Mouse (Mus musculus): ENCODE measurements around the gene Fibp. TPM values are rescaled to one million over a fixed set of nuclear protein-coding genes. Genes with fewer than 3 reads are reported as not detected.

The Fibp gene
- polyA plus RNA-seq, 1 experiment, result 122 TPM

DNA sequence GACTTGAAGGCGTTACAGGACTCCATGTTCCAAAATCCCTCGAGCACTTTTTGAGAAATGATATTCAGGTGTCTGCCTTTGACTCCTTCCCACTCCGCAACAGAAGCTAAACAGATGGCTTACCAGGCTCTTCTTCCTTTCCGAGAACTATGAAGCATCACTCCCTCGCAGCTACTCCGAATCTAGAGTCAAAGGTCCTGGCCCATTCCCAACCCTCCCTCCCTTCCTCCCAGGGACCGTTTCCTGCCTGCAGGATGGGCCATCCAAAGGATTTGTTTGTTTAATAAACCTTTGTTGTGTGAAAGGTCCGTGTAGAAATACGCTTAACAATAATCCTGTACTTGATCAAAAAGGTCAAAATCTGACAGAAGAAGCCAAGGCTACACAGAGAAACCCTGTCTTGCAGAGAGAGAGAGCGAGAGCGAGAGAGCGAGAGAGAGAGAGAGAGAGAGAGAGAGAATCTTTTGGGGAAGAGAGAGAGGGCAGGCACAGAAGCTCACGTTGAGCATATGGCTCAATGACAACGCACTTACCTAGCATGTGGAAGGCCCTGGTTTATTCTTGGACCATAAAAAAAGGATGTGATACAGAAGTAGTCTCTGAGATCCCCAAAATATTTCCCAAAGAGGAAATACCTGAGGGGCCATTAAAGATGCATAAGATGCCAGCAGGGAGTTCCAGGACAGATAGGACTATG lies 2.5 kb upstream of the Fibp start, which contains the start of gene Ccdc85b:
TSS of gene Ccdc85b (minus strand) at position 149 of the 697 bp plus-strand sequence.
- H3K79me2 ChIP-seq (ENCODE audit: control insufficient read depth, insufficient read depth), result peaks cover 51% of the 10 kb centered on the region
- no peak for TF ChIP-seq MAX (IDR thresholded peaks at IDR 0.05; ENCODE audit: low read depth)
- no peak for TF ChIP-seq USF1 (IDR thresholded peaks at IDR 0.05; ENCODE audit: low read depth)
- TF ChIP-seq CEBPB (IDR thresholded peaks at IDR 0.05; ENCODE audit: insufficient read depth, poor library complexity, severe bottlenecking), result no peak
- no peak for TF ChIP-seq TCF3 (IDR thresholded peaks at IDR 0.05; ENCODE audit: insufficient read length, low read depth)
- TF ChIP-seq SRF (IDR thresholded peaks at IDR 0.05; ENCODE audit: control insufficient read depth, insufficient read length, low read depth), result no peak
- no peak for TF ChIP-seq MYOD1 (IDR thresholded peaks at IDR 0.05; ENCODE audit: control insufficient read depth in 1 of 3, insufficient read length in 2 of 3, low read depth in 2 of 3)
- no peak for TF ChIP-seq TCF12 (IDR thresholded peaks at IDR 0.05; ENCODE audit: insufficient read depth, poor library complexity, severe bottlenecking)
- TF ChIP-seq POLR2A (IDR thresholded peaks at IDR 0.05; ENCODE audit: insufficient read length, low read depth), result no peak
- H3K27me3 ChIP-seq (ENCODE audit: control insufficient read depth, insufficient read depth, insufficient read length), result no peaks in the 10 kb centered on the region
- peaks cover 7% of the 10 kb centered on the region for H3K36me3 ChIP-seq (ENCODE audit: control insufficient read depth, insufficient read depth)
- peak within 1 kb of the TSS; percentile 48 for H3K4me3 ChIP-seq
- peak within 1 kb of the TSS; percentile 93 for H3K4me2 ChIP-seq (ENCODE audit: low read depth)
- peak within 1 kb of the TSS; percentile 63 for H3ac ChIP-seq (ENCODE audit: control insufficient read depth, insufficient read length)

- H3K27me3 ChIP-seq (ENCODE audit: control insufficient read depth, insufficient read depth, insufficient read length), result no peaks in the 10 kb centered on the region
- H3K36me3 ChIP-seq (ENCODE audit: control insufficient read depth, insufficient read depth), result peaks cover 5% of the 10 kb centered on the region
- no peak overlapping the region for H3ac ChIP-seq (ENCODE audit: control insufficient read depth, insufficient read length)
- no peak overlapping the region for H3K4me3 ChIP-seq
- H3K79me2 ChIP-seq (ENCODE audit: control insufficient read depth, insufficient read depth), result peaks cover 42% of the 10 kb centered on the region
- TF ChIP-seq POLR2A (IDR thresholded peaks at IDR 0.05; ENCODE audit: insufficient read length, low read depth), result no peak
- no peak for TF ChIP-seq TCF3 (IDR thresholded peaks at IDR 0.05; ENCODE audit: insufficient read length, low read depth)
- TF ChIP-seq E2F4 (IDR thresholded peaks at IDR 0.05; ENCODE audit: insufficient read depth), result no peak
- TF ChIP-seq TCF12 (IDR thresholded peaks at IDR 0.05; ENCODE audit: insufficient read depth, poor library complexity, severe bottlenecking), result no peak
- no peak for TF ChIP-seq REST (IDR thresholded peaks at IDR 0.05; ENCODE audit: insufficient read depth, insufficient read length)
- no peak for TF ChIP-seq CEBPB (IDR thresholded peaks at IDR 0.05; ENCODE audit: insufficient read depth, poor library complexity, severe bottlenecking)
- peak overlapping the region; percentile 96 for H3K4me2 ChIP-seq (ENCODE audit: low read depth)
Observed at GRCm38 (mm10) chr19:5459019-5459418, 1.4 kb upstream of the Fibp start.

GRCm38 (mm10) chr19:5459896-5460295 lies 519 bp upstream of the Fibp start:
- H3K36me3 ChIP-seq (ENCODE audit: control insufficient read depth, insufficient read depth), result peaks cover 6% of the 10 kb centered on the region
- peaks cover 34% of the 10 kb centered on the region for H3K79me2 ChIP-seq (ENCODE audit: control insufficient read depth, insufficient read depth)
- peak overlapping the region; percentile 96 for H3K4me2 ChIP-seq (ENCODE audit: low read depth)
- TF ChIP-seq CEBPB (IDR thresholded peaks at IDR 0.05; ENCODE audit: insufficient read depth, poor library complexity, severe bottlenecking), result no peak
- no peak for TF ChIP-seq MYOD1 (IDR thresholded peaks at IDR 0.05; ENCODE audit: control insufficient read depth in 1 of 3, insufficient read length in 2 of 3, low read depth in 2 of 3)
- no peak for TF ChIP-seq TCF12 (IDR thresholded peaks at IDR 0.05; ENCODE audit: insufficient read depth, poor library complexity, severe bottlenecking)
- no peak for TF ChIP-seq MYOG (IDR thresholded peaks at IDR 0.05; ENCODE audit: control insufficient read depth in 1 of 3, insufficient read depth in 1 of 3, insufficient read length in 2 of 3, low read depth in 2 of 3)
- TF ChIP-seq REST (IDR thresholded peaks at IDR 0.05; ENCODE audit: insufficient read depth, insufficient read length), result no peak
- TF ChIP-seq MAX (IDR thresholded peaks at IDR 0.05; ENCODE audit: low read depth), result no peak
- no peak for TF ChIP-seq TCF3 (IDR thresholded peaks at IDR 0.05; ENCODE audit: insufficient read length, low read depth)
- no peak for TF ChIP-seq SRF (IDR thresholded peaks at IDR 0.05; ENCODE audit: control insufficient read depth, insufficient read length, low read depth)
- H3K4me3 ChIP-seq, result peak overlapping the region; percentile 94
- no peaks in the 10 kb centered on the region for H3K27me3 ChIP-seq (ENCODE audit: control insufficient read depth, insufficient read depth, insufficient read length)
- H3ac ChIP-seq (ENCODE audit: control insufficient read depth, insufficient read length), result peak overlapping the region; percentile 72

GRCm38 (mm10) chr19:5461411-5461810 lies 996 bp downstream of the Fibp start:
- peak overlapping the region; percentile 72 for H3ac ChIP-seq (ENCODE audit: control insufficient read depth, insufficient read length)
- peak overlapping the region; percentile 94 for H3K4me3 ChIP-seq
- peaks cover 18% of the 10 kb centered on the region for H3K36me3 ChIP-seq (ENCODE audit: control insufficient read depth, insufficient read depth)
- H3K4me2 ChIP-seq (ENCODE audit: low read depth), result peak overlapping the region; percentile 84
- TF ChIP-seq POLR2AphosphoS2 (IDR thresholded peaks at IDR 0.05; ENCODE audit: insufficient read length, low read depth), result no peak
- TF ChIP-seq SRF (IDR thresholded peaks at IDR 0.05; ENCODE audit: control insufficient read depth, insufficient read length, low read depth), result no peak
- no peak for TF ChIP-seq CEBPB (IDR thresholded peaks at IDR 0.05; ENCODE audit: insufficient read depth, poor library complexity, severe bottlenecking)
- no peak for TF ChIP-seq MYOG (IDR thresholded peaks at IDR 0.05; ENCODE audit: control insufficient read depth in 1 of 3, insufficient read depth in 1 of 3, insufficient read length in 2 of 3, low read depth in 2 of 3)
- no peak for TF ChIP-seq TCF12 (IDR thresholded peaks at IDR 0.05; ENCODE audit: insufficient read depth, poor library complexity, severe bottlenecking)
- TF ChIP-seq USF1 (IDR thresholded peaks at IDR 0.05; ENCODE audit: low read depth), result no peak
- TF ChIP-seq E2F4 (IDR thresholded peaks at IDR 0.05; ENCODE audit: insufficient read depth), result no peak
- no peak for TF ChIP-seq MYOD1 (IDR thresholded peaks at IDR 0.05; ENCODE audit: control insufficient read depth in 1 of 3, insufficient read length in 2 of 3, low read depth in 2 of 3)
- TF ChIP-seq POLR2A (IDR thresholded peaks at IDR 0.05; ENCODE audit: insufficient read length, low read depth), result no peak
- TF ChIP-seq TCF3 (IDR thresholded peaks at IDR 0.05; ENCODE audit: insufficient read length, low read depth), result no peak
- no peaks in the 10 kb centered on the region for H3K27me3 ChIP-seq (ENCODE audit: control insufficient read depth, insufficient read depth, insufficient read length)
- peaks cover 18% of the 10 kb centered on the region for H3K79me2 ChIP-seq (ENCODE audit: control insufficient read depth, insufficient read depth)

DNA sequence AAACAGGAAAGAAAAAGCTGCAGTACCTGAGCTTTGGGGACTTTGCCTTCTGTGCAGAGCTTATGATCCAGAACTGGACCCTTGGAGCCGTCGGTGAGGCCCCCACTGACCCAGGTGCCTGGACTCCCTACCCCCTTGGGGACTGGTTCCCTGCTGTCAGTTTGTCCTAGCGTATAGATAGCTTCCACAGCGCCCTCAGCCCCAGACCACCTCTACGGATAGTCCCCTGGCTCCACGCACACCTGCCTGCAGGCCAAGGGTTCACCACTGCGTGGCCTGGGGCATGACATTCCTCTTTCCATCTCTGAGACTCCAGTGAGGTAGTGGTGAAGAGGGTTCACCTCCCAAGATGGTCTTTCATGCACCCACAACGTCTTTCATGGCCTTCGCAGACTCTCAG lies 2.8 kb downstream of the Fibp start:
- H3K79me2 ChIP-seq (ENCODE audit: control insufficient read depth, insufficient read depth), result peaks cover 16% of the 10 kb centered on the region
- H3ac ChIP-seq (ENCODE audit: control insufficient read depth, insufficient read length), result no peak overlapping the region
- TF ChIP-seq TCF12 (IDR thresholded peaks at IDR 0.05; ENCODE audit: insufficient read depth, poor library complexity, severe bottlenecking) (no peak), TCF3 (IDR thresholded peaks at IDR 0.05; ENCODE audit: insufficient read length, low read depth) (no peak), SRF (IDR thresholded peaks at IDR 0.05; ENCODE audit: control insufficient read depth, insufficient read length, low read depth) (no peak), CEBPB (IDR thresholded peaks at IDR 0.05; ENCODE audit: insufficient read depth, poor library complexity, severe bottlenecking) (no peak), MAX (IDR thresholded peaks at IDR 0.05; ENCODE audit: low read depth) (no peak), MYOG (IDR thresholded peaks at IDR 0.05; ENCODE audit: control insufficient read depth in 1 of 3, insufficient read depth in 1 of 3, insufficient read length in 2 of 3, low read depth in 2 of 3) (no peak), POLR2AphosphoS2 (IDR thresholded peaks at IDR 0.05; ENCODE audit: insufficient read length, low read depth) (no peak), REST (IDR thresholded peaks at IDR 0.05; ENCODE audit: insufficient read depth, insufficient read length) (no peak), E2F4 (IDR thresholded peaks at IDR 0.05; ENCODE audit: insufficient read depth) (no peak)
- H3K4me2 ChIP-seq (ENCODE audit: low read depth), result no peak overlapping the region
- no peaks in the 10 kb centered on the region for H3K27me3 ChIP-seq (ENCODE audit: control insufficient read depth, insufficient read depth, insufficient read length)
- H3K36me3 ChIP-seq (ENCODE audit: control insufficient read depth, insufficient read depth), result peaks cover 24% of the 10 kb centered on the region
- no peak overlapping the region for H3K4me3 ChIP-seq

Measured in myocyte (in vitro differentiated cells).